Mouse (Mus musculus) megakaryocyte, embryonic 14.5 days (primary cell): ENCODE data around the gene Nt5dc2.

Experiments used
- FLI1 ChIP-seq: IDR thresholded peaks from 2 replicates; pipeline ENCODE4 v1.6.1; 2012; ENCODE audit warnings: low read length, inconsistent platforms, mixed read lengths
- GATA1 ChIP-seq: IDR thresholded peaks from 3 replicates; pipeline ENCODE4 v1.6.1; 2012; ENCODE audit warnings: mixed read lengths, low read length, inconsistent platforms, borderline replicate concordance

- no peak for TF ChIP-seq GATA1
- TF ChIP-seq FLI1: no peak
These were observed 1.3 kb upstream of the Nt5dc2 start for GRCm38 (mm10) chr14:31129326-31130235.
